Mouse (Mus musculus): Measurements from ENCODE around the gene Acr.

The Acr gene

GRCm38 (mm10) chr15:89568114-89568513 is at the start of gene Acr:
Gene Acr, plus strand, starts transcription at chr15:89568326.
- DNase-seq: no peak

DNA sequence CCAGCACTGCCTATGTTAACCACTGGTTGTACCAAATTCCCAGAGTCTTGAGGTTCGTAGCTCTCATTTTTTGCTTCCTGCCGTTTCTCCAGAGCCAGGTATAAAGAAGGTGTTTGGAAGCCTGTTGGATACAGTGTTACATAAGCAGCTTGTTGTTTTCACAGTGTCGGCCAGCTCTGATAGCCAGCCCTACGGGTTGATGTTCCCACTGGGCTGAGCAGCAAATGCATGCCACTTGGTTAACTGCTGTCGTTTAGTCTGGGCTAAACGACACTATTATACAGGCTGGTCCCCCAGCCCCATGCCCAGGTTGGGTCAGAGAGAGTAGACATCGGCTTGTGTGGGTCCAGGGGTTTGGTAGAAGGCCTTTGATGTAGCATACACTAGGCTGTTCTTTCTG is 46.2 kb upstream of the Acr start:
- DNase-seq: peak; percentile 61

- DNase-seq: peak; percentile 59
Measured at GRCm38 (mm10) chr15:89522566-89523282, 45.4 kb upstream of the Acr start.

DNA sequence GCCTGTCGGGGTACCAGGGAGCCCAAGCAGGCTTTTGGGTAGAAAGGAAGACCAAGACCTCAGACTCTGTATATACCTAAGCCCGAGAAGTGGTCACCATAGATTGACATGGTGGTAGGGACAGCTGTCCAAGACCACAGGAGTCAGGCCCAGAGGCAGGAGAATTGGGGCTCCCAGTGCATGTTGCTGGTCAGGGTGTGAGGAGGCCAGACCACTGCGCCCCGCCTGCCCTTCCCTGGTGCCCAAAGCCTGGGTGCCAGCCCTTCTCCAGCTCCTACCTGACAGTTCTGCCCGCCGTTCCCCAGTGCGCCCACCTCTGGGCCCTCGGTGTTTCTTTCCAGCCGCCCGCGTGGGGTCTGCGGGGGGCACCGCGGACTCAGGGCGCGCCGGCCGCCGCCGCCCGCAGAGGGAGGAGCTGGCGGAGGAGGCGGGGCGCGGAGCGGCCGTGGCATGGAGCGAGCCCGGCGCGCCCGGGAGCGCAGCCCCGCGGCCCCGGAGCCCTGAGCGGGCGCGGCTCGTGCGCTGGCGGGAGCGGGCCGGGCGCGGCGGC is 44.8 kb upstream of the Acr start:
- DNase-seq: peak; percentile 73

- peak; percentile 49 for DNase-seq
Measured at GRCm38 (mm10) chr15:89524001-89524571, 44.0 kb upstream of the Acr start.

- DNase-seq: peak; percentile 74
Measured at GRCm38 (mm10) chr15:89524611-89525415, 43.3 kb upstream of the Acr start.

GRCm38 (mm10) chr15:89525464-89525863 is 42.7 kb upstream of the Acr start:
- peak; percentile 81 for DNase-seq

GRCm38 (mm10) chr15:89525896-89526295 is 42.2 kb upstream of the Acr start:
- no peak for DNase-seq

DNA sequence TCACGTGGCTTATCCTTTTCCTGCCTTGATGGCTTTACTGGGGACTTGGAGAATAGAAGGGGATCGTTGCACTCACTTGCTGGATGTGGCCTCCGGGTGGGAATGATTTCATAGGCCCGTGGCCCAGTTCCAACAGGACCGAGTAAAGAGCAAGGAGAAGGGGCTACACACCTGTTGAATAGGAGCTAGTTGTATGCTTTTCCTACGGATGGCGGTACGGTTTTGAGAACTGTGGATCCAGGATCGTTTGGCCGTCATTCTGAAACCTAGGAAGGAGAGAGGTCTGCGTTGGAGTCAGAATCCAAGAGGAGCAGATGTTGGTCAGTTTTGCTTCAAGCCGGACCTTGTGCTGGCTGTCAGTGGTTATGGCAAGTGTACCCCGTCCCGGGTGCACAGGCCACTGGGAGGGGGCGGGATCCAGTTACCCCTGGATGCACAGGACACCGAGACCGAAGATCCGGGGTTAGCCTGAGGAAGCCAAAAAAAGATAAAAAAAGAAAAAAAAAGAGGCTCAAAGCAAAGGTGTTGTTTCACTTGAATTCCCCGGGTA is 41.3 kb upstream of the Acr start:
- DNase-seq: peak; percentile 49

- DNase-seq: peak; percentile 37
Measured at GRCm38 (mm10) chr15:89527466-89527865, 40.7 kb upstream of the Acr start.

- DNase-seq: no peak
Measured at GRCm38 (mm10) chr15:89528201-89528850, 39.8 kb upstream of the Acr start.

- no peak for DNase-seq
Measured at GRCm38 (mm10) chr15:89528923-89529322, 39.2 kb upstream of the Acr start.

DNA sequence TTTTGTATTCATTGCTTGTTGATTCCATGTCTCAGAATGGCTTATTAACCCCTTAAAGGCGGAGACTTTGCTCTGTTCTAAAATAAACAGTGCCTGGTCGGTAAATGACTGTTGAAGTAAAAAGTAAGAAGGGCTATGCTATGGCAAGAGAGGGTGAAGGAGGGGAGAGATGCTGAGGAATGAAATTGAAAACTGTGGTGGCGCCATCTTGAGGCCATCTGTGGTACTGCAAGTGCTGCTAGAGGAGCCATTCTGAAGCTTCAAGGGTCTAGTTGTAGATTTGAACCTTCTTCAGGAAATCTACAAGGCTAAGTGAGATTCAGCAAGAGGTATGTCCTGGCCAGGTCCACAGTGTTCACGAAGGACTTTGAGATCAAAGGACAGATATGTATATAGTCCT is 37.8 kb upstream of the Acr start:
- peak; percentile 84 for DNase-seq

GRCm38 (mm10) chr15:89531399-89531798 is 36.7 kb upstream of the Acr start:
- DNase-seq: no peak

DNA sequence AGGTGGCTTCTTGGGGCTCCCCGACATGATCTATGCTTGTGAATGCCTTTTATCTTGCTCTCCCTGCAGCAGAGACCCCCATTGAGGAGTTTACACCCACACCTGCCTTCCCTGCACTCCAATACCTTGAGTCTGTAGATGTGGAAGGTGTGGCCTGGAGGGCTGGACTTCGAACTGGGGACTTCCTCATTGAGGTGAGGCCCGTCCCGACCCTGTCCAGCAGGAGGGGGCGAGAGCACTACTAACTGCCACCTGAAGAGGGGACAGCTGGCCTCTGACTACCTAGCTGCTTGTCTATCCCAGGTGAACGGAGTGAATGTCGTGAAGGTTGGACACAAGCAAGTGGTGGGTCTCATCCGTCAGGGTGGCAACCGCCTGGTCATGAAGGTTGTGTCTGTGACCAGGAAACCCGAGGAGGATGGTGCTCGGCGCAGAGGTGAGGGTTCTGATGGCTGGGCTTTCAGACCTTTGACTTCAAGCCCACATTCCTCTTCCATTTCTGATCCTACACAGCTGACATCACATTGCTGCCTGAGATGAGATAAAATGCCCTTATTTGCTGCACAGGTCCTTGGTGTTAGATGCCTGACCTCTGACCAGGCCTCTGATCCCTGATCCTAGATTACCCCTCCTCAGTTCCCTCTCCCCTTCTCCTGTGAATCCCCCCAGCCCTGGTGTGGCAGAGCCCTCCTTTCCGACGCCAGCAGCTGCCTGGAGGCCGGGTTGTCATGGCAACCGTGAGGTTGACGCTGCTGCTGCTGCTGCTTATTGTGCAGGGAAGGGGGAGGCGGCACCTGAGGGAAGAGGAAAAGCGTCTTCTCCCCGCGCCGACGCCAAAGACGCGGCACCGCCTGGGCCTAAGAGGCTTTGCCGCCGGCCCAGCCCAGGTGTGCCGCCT is 35.9 kb upstream of the Acr start:
- DNase-seq: peak; percentile 49

DNA sequence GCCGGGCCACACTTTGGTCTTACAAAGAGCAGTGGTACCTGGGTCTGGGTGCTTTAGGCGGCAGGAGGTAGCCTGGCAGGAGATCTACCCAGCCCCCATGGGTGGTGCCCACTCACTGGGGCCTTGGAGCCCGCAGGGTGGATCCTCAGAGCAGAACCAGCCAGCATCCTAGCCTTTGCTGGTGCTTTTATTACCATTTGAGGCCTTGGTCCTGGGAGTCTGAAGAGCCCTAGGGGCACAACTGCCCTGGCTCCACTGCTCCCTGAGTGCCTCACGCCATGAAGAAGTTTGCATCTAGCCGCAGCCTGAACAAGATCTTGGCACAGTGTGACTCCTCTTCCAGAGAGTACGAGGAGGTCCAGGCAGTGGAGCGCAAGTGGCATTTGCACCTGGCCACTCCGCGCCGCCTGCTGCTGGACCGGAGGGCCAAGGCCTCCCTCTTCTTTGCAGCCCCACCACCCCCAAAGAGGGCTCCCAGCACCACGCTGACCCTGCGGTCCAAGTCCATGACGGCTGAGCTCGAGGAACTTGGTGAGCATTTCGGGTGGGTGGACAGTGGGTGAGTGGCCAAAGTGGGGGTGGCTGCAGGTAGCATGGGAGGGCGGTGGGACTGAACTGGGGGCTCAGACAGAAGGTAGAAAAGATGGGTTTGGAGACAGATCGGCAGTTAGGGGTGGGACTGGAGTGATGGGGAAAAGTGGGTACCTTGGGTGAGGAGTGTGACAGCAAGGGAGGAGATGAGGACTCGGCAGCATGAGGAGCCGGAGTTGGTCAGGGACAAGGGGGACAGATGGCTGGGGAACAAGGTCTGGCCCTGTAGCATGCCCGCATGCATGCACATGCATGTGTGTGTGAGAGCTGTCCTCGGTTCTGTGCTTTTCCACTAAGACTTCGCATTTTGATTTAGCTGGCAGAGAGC is 34.9 kb upstream of the Acr start:
- DNase-seq: no peak

DNA sequence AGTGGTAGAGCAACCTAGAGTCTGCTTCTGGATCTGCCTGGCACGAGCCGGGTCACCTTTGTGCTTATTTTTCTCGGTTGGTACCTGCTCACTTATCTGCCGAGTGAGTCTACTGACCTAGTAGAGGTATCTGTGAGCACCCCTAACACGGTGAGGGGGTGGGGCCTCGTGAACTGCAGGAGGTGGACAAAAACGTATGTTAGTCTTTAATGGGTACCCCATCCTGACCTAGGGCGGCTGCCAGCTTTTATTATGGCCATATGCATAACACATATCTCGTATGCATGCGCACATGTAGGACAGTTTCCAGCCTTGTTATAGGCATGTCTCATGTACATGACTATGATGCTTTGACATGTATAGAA is 34.3 kb upstream of the Acr start:
- peak; percentile 43 for DNase-seq

DNA sequence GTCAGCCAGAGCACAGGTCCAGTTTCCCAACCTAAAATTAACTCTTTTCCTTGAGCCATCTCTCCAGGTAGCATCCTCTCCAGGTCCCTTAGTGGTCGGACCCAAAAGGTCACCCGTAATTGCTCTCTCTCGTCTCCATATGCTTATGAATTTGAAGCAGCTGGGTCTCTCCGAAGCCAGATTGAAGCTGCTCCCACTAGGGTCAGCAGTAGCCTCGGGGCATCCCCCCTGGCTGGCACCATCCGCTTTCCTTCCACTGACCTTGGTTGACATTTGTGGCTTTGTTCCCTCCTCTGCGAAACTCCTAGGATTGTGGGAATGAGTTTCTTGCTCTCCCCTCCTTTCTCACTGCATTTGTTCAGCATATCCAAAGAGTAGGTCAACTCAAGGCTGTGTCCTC is 24.0 kb upstream of the Acr start:
- peak; percentile 72 for DNase-seq

DNA sequence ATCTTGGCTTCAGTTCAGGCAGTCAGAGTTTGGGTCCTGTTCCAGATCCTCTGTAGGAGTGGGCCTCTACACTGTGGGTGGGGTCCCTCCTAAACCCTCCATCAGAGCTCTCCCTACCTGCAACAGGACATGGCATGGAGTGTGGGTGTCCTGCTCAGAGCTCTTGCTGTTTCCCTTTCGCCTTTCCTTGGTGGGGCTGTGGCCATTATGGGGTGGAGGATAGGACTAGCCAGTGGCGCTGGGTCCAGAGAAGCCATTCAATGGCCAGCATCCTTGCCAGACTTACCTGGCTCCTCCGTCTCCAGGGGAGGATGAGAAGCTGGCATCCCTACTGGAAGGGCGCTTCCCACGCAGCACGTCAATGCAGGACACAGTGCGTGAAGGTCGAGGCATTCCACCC is 20.8 kb upstream of the Acr start:
- DNase-seq: no peak

GRCm38 (mm10) chr15:89547824-89548601 is 20.1 kb upstream of the Acr start:
- DNase-seq: peak; percentile 59
